Comparison of ENCODE assay signal across 30 mouse cellular contexts in the genomic region with DNA sequence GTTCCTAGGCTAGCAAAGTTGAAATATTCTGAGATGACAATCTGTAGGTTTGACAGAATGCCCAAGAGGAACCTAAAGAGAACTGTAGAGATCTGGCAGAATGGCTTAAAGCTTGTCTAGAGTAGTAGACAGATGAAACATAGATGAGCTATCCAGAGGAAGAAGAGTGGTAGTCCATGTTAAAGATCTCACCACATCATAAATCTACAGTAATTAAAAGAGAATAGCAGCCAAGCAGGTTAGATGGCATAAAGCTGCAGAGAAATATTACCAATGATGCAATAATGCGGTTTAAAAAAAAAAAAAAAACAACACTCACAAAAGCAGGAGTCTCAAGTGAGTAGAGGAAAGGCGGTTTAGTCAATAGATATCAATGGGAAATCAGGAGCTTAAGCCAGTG.
"Had no signal": no experiment of that assay in that cellular context is flagged by ENCODE, and none has a peak within 500 bp of the region (broad histone marks: within the 10 kb centered on the region; RNA-seq: fewer than 3 reads in every experiment).

No protein-coding gene starts in this region.

- H3K4me3 ChIP-seq: heart, embryonic 12.5 days; heart, embryonic 13.5 days; heart, embryonic 15.5 days; hindbrain, embryonic 10.5 days; hindbrain, embryonic 12.5 days; hindbrain, embryonic 13.5 days; hindbrain, embryonic 15.5 days; intestine, embryonic 15.5 days; kidney, embryonic 15.5 days; layer of hippocampus, adult 2 months; left cerebral cortex, adult 2 months had no signal

- DNase-seq: heart, postnatal 10 days; heart, postnatal 14 days; heart, postnatal 36 days; heart, postnatal 4 days; kidney, adult 11 months; kidney, adult 18-20 months; kidney, adult 2 months; kidney, adult 8-10 months; kidney, adult 9 months; kidney, postnatal 10 days; kidney, postnatal 14 days; kidney, postnatal 25 days; kidney, postnatal 36 days; kidney, postnatal 4 days; layer of hippocampus, adult 9-11 months; layer of hippocampus, postnatal 36 days had no signal

- H3K36me3 ChIP-seq: heart, embryonic 12.5 days; heart, embryonic 13.5 days; heart, embryonic 15.5 days; hindbrain, embryonic 10.5 days; hindbrain, embryonic 12.5 days; hindbrain, embryonic 13.5 days; hindbrain, embryonic 15.5 days; intestine, embryonic 15.5 days; kidney, embryonic 15.5 days had no signal

- H3K27me3 ChIP-seq: heart, embryonic 15.5 days; hindbrain, embryonic 12.5 days; hindbrain, embryonic 15.5 days; intestine, embryonic 15.5 days; kidney, embryonic 15.5 days had no signal

- H3K27ac ChIP-seq: heart, embryonic 13.5 days; heart, embryonic 15.5 days; hindbrain, embryonic 10.5 days; hindbrain, embryonic 12.5 days; hindbrain, embryonic 13.5 days; hindbrain, embryonic 14.5 days; hindbrain, embryonic 15.5 days; hindbrain, postnatal 0 days; intestine, embryonic 15.5 days; kidney, embryonic 15.5 days; kidney, postnatal 0 days; layer of hippocampus, adult 2 months; left cerebral cortex, adult 2 months had no signal

- H3K9me3 ChIP-seq: heart, embryonic 12.5 days; heart, embryonic 13.5 days; heart, embryonic 15.5 days; hindbrain, embryonic 10.5 days; hindbrain, embryonic 12.5 days; hindbrain, embryonic 13.5 days; hindbrain, embryonic 15.5 days; intestine, embryonic 15.5 days; kidney, embryonic 15.5 days had no signal
